Mouse (Mus musculus): ENCODE measurements at regions not wholly inside any gene's neighbourhood (a gene's known extent, or its start where the extent isn't known, plus 50 kb on each side); places are given as distances from the start of the nearest gene placed in this dataset.
A peak's percentile ranks its signal among the peaks of the same experiment; 100 is the strongest.

- peak; percentile 32 for DNase-seq (ENCODE audit: low read depth)
- TF ChIP-seq POLR2A (IDR thresholded peaks at IDR 0.05; ENCODE audit: borderline replicate concordance, extremely low read depth, insufficient read depth, insufficient read length, poor library complexity, severe bottlenecking) (no peak), CTCF (IDR thresholded peaks at IDR 0.05; ENCODE audit: borderline replicate concordance, extremely low read depth, insufficient read depth, insufficient read length) (no peak)
Measured at GRCm38 (mm10) chr6:143375951-143376713, 209.1 kb downstream of the Etnk1 start.

DNA sequence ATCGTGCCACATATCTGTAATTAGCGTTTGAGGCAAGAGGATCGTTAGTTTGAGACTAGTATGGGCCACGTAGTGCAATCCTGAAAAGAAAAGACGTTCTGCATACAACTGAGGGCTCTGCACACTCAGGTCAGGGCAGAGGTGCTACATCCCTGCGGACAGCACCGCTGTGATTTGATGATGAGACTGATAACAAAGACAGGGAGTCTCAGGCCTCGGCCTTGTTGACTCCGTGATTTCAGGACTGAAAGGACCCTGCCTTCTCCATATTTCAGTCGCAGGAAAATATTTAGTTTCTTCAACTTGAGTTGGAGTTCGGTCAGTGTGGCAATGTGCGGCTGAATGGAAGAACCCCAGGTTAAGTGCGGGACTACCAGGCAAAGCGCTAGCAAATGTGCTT lies 210.1 kb downstream of the Etnk1 start:
- no peak for TF ChIP-seq CTCF (IDR thresholded peaks at IDR 0.05; ENCODE audit: borderline replicate concordance, extremely low read depth, insufficient read depth, insufficient read length)
- TF ChIP-seq POLR2A (IDR thresholded peaks at IDR 0.05; ENCODE audit: borderline replicate concordance, extremely low read depth, insufficient read depth, insufficient read length, poor library complexity, severe bottlenecking) = no peak
- no peak for DNase-seq (ENCODE audit: low read depth)

DNA sequence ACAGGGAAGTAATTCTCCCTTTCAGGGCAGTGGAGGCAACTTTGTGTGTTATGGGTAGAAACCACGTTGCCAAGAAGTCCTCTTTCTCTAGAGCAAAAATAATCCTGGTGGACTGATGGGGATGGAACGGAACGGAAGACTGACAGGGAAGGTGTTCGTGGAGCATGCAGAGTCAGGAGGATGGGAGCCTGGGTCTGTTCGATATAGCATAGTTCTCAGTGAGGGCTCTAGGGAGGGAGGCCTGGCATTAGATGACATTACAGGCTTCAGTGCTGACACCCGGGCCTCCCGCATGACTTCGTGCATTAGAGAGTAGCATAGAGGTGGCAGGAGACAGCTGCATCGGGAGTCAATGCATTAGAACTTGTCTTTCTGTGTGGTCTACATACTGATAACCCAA lies 211.1 kb downstream of the Etnk1 start:
- TF ChIP-seq CTCF (IDR thresholded peaks at IDR 0.05; ENCODE audit: borderline replicate concordance, extremely low read depth, insufficient read depth, insufficient read length) (no peak), POLR2A (IDR thresholded peaks at IDR 0.05; ENCODE audit: borderline replicate concordance, extremely low read depth, insufficient read depth, insufficient read length, poor library complexity, severe bottlenecking) (no peak)
- no peak for DNase-seq (ENCODE audit: low read depth)

GRCm38 (mm10) chr6:143380490-143380889 lies 213.5 kb downstream of the Etnk1 start:
- TF ChIP-seq CTCF (IDR thresholded peaks at IDR 0.05; ENCODE audit: borderline replicate concordance, extremely low read depth, insufficient read depth, insufficient read length) (no peak), POLR2A (IDR thresholded peaks at IDR 0.05; ENCODE audit: borderline replicate concordance, extremely low read depth, insufficient read depth, insufficient read length, poor library complexity, severe bottlenecking) (no peak)
- no peak for DNase-seq (ENCODE audit: low read depth)

DNA sequence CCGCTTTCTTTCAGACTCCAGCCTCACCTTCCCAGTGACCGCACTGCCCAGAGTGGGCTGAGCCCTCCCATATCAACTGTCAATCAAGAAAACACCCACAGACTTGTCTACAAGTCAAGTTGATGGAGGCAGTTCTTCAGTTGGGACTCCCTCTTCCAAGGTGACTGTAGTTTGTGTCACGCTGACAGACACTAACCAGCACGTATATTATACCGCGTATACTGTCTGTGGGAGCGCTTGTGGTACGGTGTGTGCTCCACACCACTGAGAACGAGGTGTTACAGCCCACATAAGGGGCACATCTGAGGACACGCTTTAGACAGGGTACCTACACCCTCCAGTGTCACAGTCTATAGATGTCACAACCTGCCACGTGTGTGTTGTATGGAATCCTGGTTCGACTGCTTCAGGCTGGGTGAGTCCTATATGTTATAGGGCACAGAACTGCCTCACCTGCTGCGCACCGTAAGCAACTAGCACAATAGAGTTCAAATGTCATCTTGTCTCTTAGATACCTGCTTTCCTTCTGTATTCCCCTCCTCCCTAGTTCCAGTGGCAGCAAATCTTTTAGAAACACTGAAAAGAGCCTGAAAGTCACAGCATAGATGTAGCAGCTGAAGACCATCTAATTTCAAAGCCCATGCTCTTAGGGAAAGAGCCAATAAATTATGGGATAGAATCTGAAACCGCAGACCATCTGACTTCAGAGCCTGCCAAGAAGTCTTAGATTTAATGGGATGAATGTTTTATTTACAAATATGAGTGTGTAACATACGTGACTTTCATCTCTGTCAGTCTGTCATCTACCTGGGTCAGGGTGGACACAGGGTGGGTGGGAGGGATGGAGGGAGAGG lies 219.8 kb downstream of the Etnk1 start:
- TF ChIP-seq CTCF (IDR thresholded peaks at IDR 0.05; ENCODE audit: borderline replicate concordance, extremely low read depth, insufficient read depth, insufficient read length) = no peak
- no peak for DNase-seq (ENCODE audit: low read depth)

- TF ChIP-seq CTCF (IDR thresholded peaks at IDR 0.05; ENCODE audit: borderline replicate concordance, extremely low read depth, insufficient read depth, insufficient read length) (no peak), POLR2A (IDR thresholded peaks at IDR 0.05; ENCODE audit: borderline replicate concordance, extremely low read depth, insufficient read depth, insufficient read length, poor library complexity, severe bottlenecking) (no peak)
- DNase-seq (ENCODE audit: low read depth) = no peak
Measured at GRCm38 (mm10) chr6:143393543-143394207, 226.7 kb downstream of the Etnk1 start.

GRCm38 (mm10) chr6:143394377-143394776 lies 227.4 kb downstream of the Etnk1 start:
- TF ChIP-seq POLR2A (IDR thresholded peaks at IDR 0.05; ENCODE audit: borderline replicate concordance, extremely low read depth, insufficient read depth, insufficient read length, poor library complexity, severe bottlenecking) (no peak), CTCF (IDR thresholded peaks at IDR 0.05; ENCODE audit: borderline replicate concordance, extremely low read depth, insufficient read depth, insufficient read length) (no peak)
- no peak for DNase-seq (ENCODE audit: low read depth)

DNA sequence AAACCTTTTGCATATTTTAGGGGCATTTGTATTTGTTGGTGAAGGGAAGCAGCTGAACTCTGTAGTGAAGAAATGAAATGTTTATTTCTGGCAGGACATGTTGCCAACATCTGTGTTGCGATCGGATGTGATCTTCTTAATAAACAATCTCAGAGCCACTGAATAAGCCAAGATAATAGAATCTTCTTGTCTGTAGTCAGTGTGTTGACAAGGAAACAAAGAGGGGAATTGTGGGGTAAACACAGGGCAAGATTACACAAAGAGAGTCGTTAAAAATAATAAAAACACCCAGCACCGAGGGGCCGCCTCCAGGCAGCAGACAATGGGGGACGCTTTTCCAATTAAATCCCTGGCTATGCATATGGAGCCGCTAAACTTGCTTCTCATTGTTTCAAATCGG lies 234.4 kb downstream of the Etnk1 start:
- peak; percentile 45 for DNase-seq (ENCODE audit: low read depth)
- TF ChIP-seq CTCF (IDR thresholded peaks at IDR 0.05; ENCODE audit: borderline replicate concordance, extremely low read depth, insufficient read depth, insufficient read length) (no peak), POLR2A (IDR thresholded peaks at IDR 0.05; ENCODE audit: borderline replicate concordance, extremely low read depth, insufficient read depth, insufficient read length, poor library complexity, severe bottlenecking) (no peak)

- TF ChIP-seq CTCF (IDR thresholded peaks at IDR 0.05; ENCODE audit: borderline replicate concordance, extremely low read depth, insufficient read depth, insufficient read length) = no peak
- TF ChIP-seq POLR2A (IDR thresholded peaks at IDR 0.05; ENCODE audit: borderline replicate concordance, extremely low read depth, insufficient read depth, insufficient read length, poor library complexity, severe bottlenecking) = no peak
- DNase-seq (ENCODE audit: low read depth) = peak; percentile 11
Measured at GRCm38 (mm10) chr6:143401921-143402320, 234.9 kb downstream of the Etnk1 start.

GRCm38 (mm10) chr6:143402766-143403165 lies 235.7 kb downstream of the Etnk1 start:
- no peak for TF ChIP-seq CTCF (IDR thresholded peaks at IDR 0.05; ENCODE audit: borderline replicate concordance, extremely low read depth, insufficient read depth, insufficient read length)
- TF ChIP-seq POLR2A (IDR thresholded peaks at IDR 0.05; ENCODE audit: borderline replicate concordance, extremely low read depth, insufficient read depth, insufficient read length, poor library complexity, severe bottlenecking) = no peak
- DNase-seq (ENCODE audit: low read depth) = no peak

GRCm38 (mm10) chr6:143404521-143404920 lies 237.5 kb downstream of the Etnk1 start:
- TF ChIP-seq CTCF (IDR thresholded peaks at IDR 0.05; ENCODE audit: borderline replicate concordance, extremely low read depth, insufficient read depth, insufficient read length) (no peak), POLR2A (IDR thresholded peaks at IDR 0.05; ENCODE audit: borderline replicate concordance, extremely low read depth, insufficient read depth, insufficient read length, poor library complexity, severe bottlenecking) (no peak)
- DNase-seq (ENCODE audit: low read depth) = peak; percentile 68

Measured in brain, embryonic 14.5 days (tissue).